Mouse (Mus musculus): ENCODE measurements at regions not wholly inside any gene's neighbourhood (a gene's known extent, or its start where the extent isn't known, plus 50 kb on each side); places are given as distances from the start of the nearest gene placed in this dataset.
"Not testable (repeated sequence)": the region's sequence is repeated elsewhere in the genome, so short reads cannot be mapped to it uniquely, and the experiment has no call there.

DNA sequence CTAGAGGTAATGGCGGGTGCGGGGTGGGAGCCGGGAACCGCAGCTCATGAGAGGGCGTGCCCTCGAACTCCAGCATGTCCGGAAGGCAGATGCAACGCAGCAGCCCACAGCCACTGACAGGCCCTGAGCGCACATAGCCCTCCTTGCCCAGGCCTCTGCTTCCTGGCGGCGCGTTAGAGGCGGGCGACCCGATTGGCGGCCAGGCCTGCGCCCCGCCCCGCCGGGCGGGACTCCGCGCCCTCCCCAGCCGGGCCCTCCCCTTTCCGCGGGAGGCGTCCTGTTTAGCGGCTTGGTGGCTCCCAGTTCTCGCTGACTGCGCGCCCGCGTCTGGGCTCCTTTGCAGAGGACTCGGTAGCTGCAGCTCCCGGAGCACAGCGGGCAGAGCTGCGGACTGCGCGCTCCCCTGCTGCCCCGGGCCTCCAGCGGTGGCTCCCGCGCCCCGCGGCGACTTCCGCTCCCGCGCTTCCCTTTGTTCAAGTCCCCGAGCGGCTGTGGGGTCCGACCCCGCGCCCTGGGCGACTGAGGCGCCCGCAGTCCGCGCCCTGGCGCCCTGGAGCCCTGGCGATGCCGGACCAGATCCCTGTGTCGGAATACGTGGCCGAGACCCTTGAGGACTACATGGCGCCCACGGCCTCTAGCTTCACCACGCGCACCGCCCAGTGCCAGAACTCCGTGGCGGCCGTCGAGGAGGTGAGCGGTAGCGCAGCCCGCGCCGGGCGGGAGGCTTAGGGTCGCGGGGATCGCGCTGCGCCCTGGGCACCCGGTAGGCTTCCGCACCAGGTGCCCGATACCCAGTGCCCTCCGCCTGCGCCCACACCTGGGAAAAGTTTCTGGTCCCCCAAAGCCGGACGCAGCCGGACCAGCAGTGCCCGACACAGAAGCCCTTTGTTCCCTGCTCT lies 357.9 kb downstream of the Gm21863 start:
- TF ChIP-seq CTCF (conservative IDR thresholded peaks at IDR 0.05; ENCODE audit: low read length); NANOG (IDR thresholded peaks at IDR 0.05; ENCODE audit: borderline replicate concordance, low read length): not testable (repeated sequence)

Measured in E14TG2a.4 (cell line).